Mouse (Mus musculus): ENCODE data around the gene Sp100.

GRCm38 (mm10) chr1:85692281-85692680 lies 42.5 kb downstream of the Sp100 start:
- no peak for TF ChIP-seq CTCF (IDR thresholded peaks at IDR 0.05; ENCODE audit: low read depth, low read length)
- TF ChIP-seq POLR2A (IDR thresholded peaks at IDR 0.05; ENCODE audit: insufficient read depth, low read length), result no peak
- TF ChIP-seq EP300 (IDR thresholded peaks at IDR 0.05; ENCODE audit: insufficient read depth, low read depth, low read length), result no peak
